Mouse (Mus musculus) stomach, embryonic 15.5 days (tissue): Measurements from ENCODE around the gene Col15a1. TPM values are rescaled to one million over a fixed set of nuclear protein-coding genes. Genes with fewer than 3 reads are reported as not detected.

Experiments used
- ATAC-seq: fragments of 200-750 bp; cut with Nextera tagmentation; 2 replicates; pipeline ENCODE4 v1.8.0; 2017; ENCODE audit warnings: low read depth, moderate number of reproducible peaks, moderate TSS enrichment; ENCODE audit not compliant: insufficient read depth, low FRiP score
- H3K27ac ChIP-seq: fragments of 300-500 bp; sonication (generic); 2 replicates; pipeline ENCODE4 v1.5.1; 2015; ENCODE audit warnings: mild to moderate bottlenecking, inconsistent platforms
- H3K27me3 ChIP-seq: fragments of 300-500 bp; sonication (generic); replicated peaks from 2 replicates; pipeline ENCODE4 v1.6.1; 2015; ENCODE audit warnings: inconsistent platforms
- H3K36me3 ChIP-seq: fragments of 300-500 bp; sonication (generic); 2 replicates; pipeline ENCODE4 v1.6.1; 2015; ENCODE audit warnings: inconsistent platforms
- H3K4me1 ChIP-seq: fragments of 300-500 bp; sonication (generic); 2 replicates; pipeline ENCODE4 v1.6.1; 2015; ENCODE audit warnings: inconsistent platforms
- H3K4me2 ChIP-seq: fragments of 300-500 bp; sonication (generic); 2 replicates; pipeline ENCODE4 v1.6.1; 2015; ENCODE audit warnings: mild to moderate bottlenecking, inconsistent platforms
- H3K4me3 ChIP-seq: fragments of 300-500 bp; sonication (generic); replicated peaks from 2 replicates; pipeline ENCODE4 v1.5.1; 2015; ENCODE audit warnings: inconsistent platforms
- H3K9ac ChIP-seq: fragments of 300-500 bp; sonication (generic); 2 replicates; pipeline ENCODE4 v1.6.1; 2015; ENCODE audit warnings: inconsistent platforms
- H3K9me3 ChIP-seq: fragments of 300-500 bp; sonication (generic); 2 replicates; pipeline ENCODE4 v1.6.1; 2016; ENCODE audit warnings: inconsistent platforms
- WGBS: fragments of 180-500 bp; shearing (Covaris S2); methylation state at CpG from one replicate; pipeline ENCODE4 v1.1.7; 2015; 5-methylcytosine and 5-hydroxymethylcytosine counted together
- polyA plus RNA-seq: library from polyadenylated mRNA; unstranded; fragments of >200 nt; fragmentation: Nextera tagmentation; extraction: Ambion mirVana; gene quantifications from 2 replicates; pipeline ENCODE4 v1.2.1, GENCODE M21; 2015

The Col15a1 gene
- polyA plus RNA-seq, 1 experiment from 2014 or later: 23.7 TPM

GRCm38 (mm10) chr4:47291013-47291412 lies 83.1 kb downstream of the Col15a1 start:
- no peaks in the 10 kb centered on the region for H3K27me3 ChIP-seq
- no peaks in the 10 kb centered on the region for H3K9me3 ChIP-seq
- no peak overlapping the region for H3K9ac ChIP-seq
- H3K4me3 ChIP-seq: no peak overlapping the region
- no peak overlapping the region for H3K4me2 ChIP-seq
- no peaks in the 10 kb centered on the region for H3K36me3 ChIP-seq
- no peak overlapping the region for H3K27ac ChIP-seq
- no peak for ATAC-seq
- WGBS: 71% methylated on average over 1 of the region's 1 CpGs
- peaks cover 21% of the 10 kb centered on the region for H3K4me1 ChIP-seq

- Histone ChIP-seq H3K9ac (no peak overlapping the region), H3K9me3 (no peaks in the 10 kb centered on the region), H3K27me3 (no peaks in the 10 kb centered on the region), H3K4me2 (no peak overlapping the region), H3K27ac (peak overlapping the region; percentile 41; the same call in 1 of the 2 replicates), H3K36me3 (no peaks in the 10 kb centered on the region), H3K4me3 (no peak overlapping the region), H3K4me1 (peaks cover 21% of the 10 kb centered on the region)
- no peak for ATAC-seq
- 48% methylated on average over 4 of the region's 4 CpGs for WGBS
Measured at GRCm38 (mm10) chr4:47292956-47293355, 85.0 kb downstream of the Col15a1 start.

- Histone ChIP-seq H3K27me3 (no peaks in the 10 kb centered on the region), H3K4me1 (peaks cover 21% of the 10 kb centered on the region), H3K27ac (peak overlapping the region; percentile 66), H3K4me2 (no peak overlapping the region; the same call in 1 of the 2 replicates), H3K4me3 (no peak overlapping the region), H3K36me3 (no peaks in the 10 kb centered on the region), H3K9ac (no peak overlapping the region), H3K9me3 (no peaks in the 10 kb centered on the region)
- 35% methylated on average over 16 of the region's 16 CpGs for WGBS
- peak; percentile 74 for ATAC-seq
Measured at GRCm38 (mm10) chr4:47293771-47294543, 86.0 kb downstream of the Col15a1 start.

- ATAC-seq: no peak
- no peak overlapping the region for H3K9ac ChIP-seq
- no peak overlapping the region for H3K4me2 ChIP-seq
- no peaks in the 10 kb centered on the region for H3K27me3 ChIP-seq
- no peaks in the 10 kb centered on the region for H3K9me3 ChIP-seq
- WGBS: 78% methylated on average over 7 of the region's 7 CpGs
- no peak overlapping the region for H3K4me3 ChIP-seq
- H3K4me1 ChIP-seq: peaks cover 21% of the 10 kb centered on the region
- peak overlapping the region; percentile 66 for H3K27ac ChIP-seq
- H3K36me3 ChIP-seq: no peaks in the 10 kb centered on the region
Measured at GRCm38 (mm10) chr4:47294544-47295070, 86.6 kb downstream of the Col15a1 start.

- 47% methylated on average over 3 of the region's 3 CpGs for WGBS
- Histone ChIP-seq H3K9ac (no peak overlapping the region), H3K36me3 (no peaks in the 10 kb centered on the region), H3K4me3 (no peak overlapping the region), H3K4me2 (no peak overlapping the region), H3K27me3 (no peaks in the 10 kb centered on the region), H3K27ac (no peak overlapping the region), H3K4me1 (peaks cover 21% of the 10 kb centered on the region), H3K9me3 (no peaks in the 10 kb centered on the region)
- ATAC-seq: no peak
Measured at GRCm38 (mm10) chr4:47295547-47295946, 87.6 kb downstream of the Col15a1 start.

- H3K4me2 ChIP-seq: no peak overlapping the region
- no peak for ATAC-seq
- H3K9me3 ChIP-seq: no peaks in the 10 kb centered on the region
- no peak overlapping the region for H3K27ac ChIP-seq
- H3K36me3 ChIP-seq: no peaks in the 10 kb centered on the region
- H3K9ac ChIP-seq: no peak overlapping the region
- H3K4me3 ChIP-seq: no peak overlapping the region
- WGBS: 94% methylated on average over 2 of the region's 2 CpGs
- H3K4me1 ChIP-seq: no peaks in the 10 kb centered on the region
- H3K27me3 ChIP-seq: no peaks in the 10 kb centered on the region
Measured at GRCm38 (mm10) chr4:47300701-47301100, 92.7 kb downstream of the Col15a1 start.

- Histone ChIP-seq H3K9me3 (no peaks in the 10 kb centered on the region), H3K27me3 (no peaks in the 10 kb centered on the region), H3K4me1 (no peaks in the 10 kb centered on the region), H3K9ac (no peak overlapping the region), H3K4me3 (no peak overlapping the region), H3K27ac (no peak overlapping the region), H3K4me2 (no peak overlapping the region), H3K36me3 (no peaks in the 10 kb centered on the region)
- WGBS: 78% methylated on average over 7 of the region's 7 CpGs
- ATAC-seq: no peak
Measured at GRCm38 (mm10) chr4:47302610-47303009, 94.6 kb downstream of the Col15a1 start.

- 54% methylated on average over 5 of the region's 5 CpGs for WGBS
- H3K9ac ChIP-seq: no peak overlapping the region
- no peaks in the 10 kb centered on the region for H3K9me3 ChIP-seq
- H3K4me1 ChIP-seq: no peaks in the 10 kb centered on the region
- no peak overlapping the region for H3K4me3 ChIP-seq
- peak overlapping the region; percentile 12; the same call in 1 of the 2 replicates for H3K27ac ChIP-seq
- no peaks in the 10 kb centered on the region for H3K36me3 ChIP-seq
- no peak for ATAC-seq
- no peak overlapping the region for H3K4me2 ChIP-seq
- no peaks in the 10 kb centered on the region for H3K27me3 ChIP-seq
Measured at GRCm38 (mm10) chr4:47303340-47303998, 95.5 kb downstream of the Col15a1 start.

GRCm38 (mm10) chr4:47309886-47310625 lies 102.1 kb downstream of the Col15a1 start:
- Histone ChIP-seq H3K4me1 (peaks cover 8% of the 10 kb centered on the region; the same call in 1 of the 2 replicates), H3K36me3 (no peaks in the 10 kb centered on the region), H3K9ac (no peak overlapping the region), H3K27me3 (no peaks in the 10 kb centered on the region; the same call in 1 of the 2 replicates), H3K4me3 (no peak overlapping the region), H3K27ac (no peak overlapping the region), H3K9me3 (no peaks in the 10 kb centered on the region), H3K4me2 (no peak overlapping the region)
- no peak for ATAC-seq
- 75% methylated on average over 12 of the region's 12 CpGs for WGBS

GRCm38 (mm10) chr4:47310812-47311211 lies 102.9 kb downstream of the Col15a1 start:
- H3K4me2 ChIP-seq: no peak overlapping the region
- H3K27me3 ChIP-seq: no peaks in the 10 kb centered on the region; the same call in 1 of the 2 replicates
- H3K4me1 ChIP-seq: peaks cover 8% of the 10 kb centered on the region; the same call in 1 of the 2 replicates
- H3K4me3 ChIP-seq: no peak overlapping the region
- H3K9me3 ChIP-seq: no peaks in the 10 kb centered on the region
- H3K9ac ChIP-seq: no peak overlapping the region
- 53% methylated on average over 6 of the region's 6 CpGs for WGBS
- H3K27ac ChIP-seq: no peak overlapping the region
- no peaks in the 10 kb centered on the region for H3K36me3 ChIP-seq
- ATAC-seq: peak; percentile 78

GRCm38 (mm10) chr4:47311467-47311866 lies 103.5 kb downstream of the Col15a1 start:
- no peak overlapping the region for H3K4me2 ChIP-seq
- no peak overlapping the region for H3K9ac ChIP-seq
- 86% methylated on average over 6 of the region's 6 CpGs for WGBS
- H3K36me3 ChIP-seq: no peaks in the 10 kb centered on the region
- H3K9me3 ChIP-seq: no peaks in the 10 kb centered on the region
- H3K4me1 ChIP-seq: peaks cover 8% of the 10 kb centered on the region; the same call in 1 of the 2 replicates
- no peak overlapping the region for H3K4me3 ChIP-seq
- H3K27ac ChIP-seq: no peak overlapping the region
- no peak for ATAC-seq
- no peaks in the 10 kb centered on the region; the same call in 1 of the 2 replicates for H3K27me3 ChIP-seq
